Comparison of ENCODE assay signal across 8 mouse cellular contexts in genomic region chr3:43783000-43783588, GRCm38 (mm10).
DNase-seq lines count a peak whose midpoint lies in the region; ATAC-seq and TF ChIP-seq lines count a peak whose summit lies in the region.

No protein-coding gene starts in this region.

- no peak overlapping the region for H3K9ac ChIP-seq in kidney, postnatal 0 days (ENCODE audit: low read depth, low read length)
- no peak overlapping the region for H3K9ac ChIP-seq in forebrain, postnatal 0 days
- H3K9ac ChIP-seq in midbrain, embryonic 15.5 days, result no peak overlapping the region

- TF ChIP-seq CTCF in kidney, postnatal 0 days (IDR thresholded peaks at IDR 0.05; ENCODE audit: low read depth), result peak; percentile 65
- peak; percentile 38 for TF ChIP-seq CTCF in Patski (IDR thresholded peaks at IDR 0.05)
- TF ChIP-seq CTCF in forebrain, postnatal 0 days (IDR thresholded peaks at IDR 0.05; ENCODE audit: low read depth), result peak; percentile 79

- in situ Hi-C loops in Patski (cut with MboI; ENCODE audit: low pct_unique_long_range_greater_than_20kb), result loop anchor here (25.0 kb wide), 1 partner anchor 1129 kb away; no protein-coding TSS in a partner anchor

- WGBS in kidney, postnatal 0 days, result 67% methylated on average over 4 of the region's 4 CpGs
- 76% methylated on average over 4 of the region's 4 CpGs for WGBS in forebrain, postnatal 0 days
- WGBS in midbrain, embryonic 15.5 days, result 65% methylated on average over 4 of the region's 4 CpGs

- no peak overlapping the region for H3K4me2 ChIP-seq in kidney, postnatal 0 days (ENCODE audit: low read length)
- no peak overlapping the region for H3K4me2 ChIP-seq in forebrain, postnatal 0 days (ENCODE audit: low read depth)
- H3K4me2 ChIP-seq in midbrain, embryonic 15.5 days, result no peak overlapping the region

- H3K36me3 ChIP-seq in kidney, postnatal 0 days (ENCODE audit: insufficient read depth, low read length), result no peaks in the 10 kb centered on the region
- H3K36me3 ChIP-seq in forebrain, postnatal 0 days (ENCODE audit: insufficient read depth), result no peaks in the 10 kb centered on the region
- H3K36me3 ChIP-seq in midbrain, embryonic 15.5 days (replicated peaks), result no peaks in the 10 kb centered on the region

- H3K9me3 ChIP-seq in kidney, postnatal 0 days (replicated peaks; ENCODE audit: low read length), result no peaks in the 10 kb centered on the region
- H3K9me3 ChIP-seq in forebrain, postnatal 0 days (ENCODE audit: low read length), result no peaks in the 10 kb centered on the region
- no peaks in the 10 kb centered on the region for H3K9me3 ChIP-seq in midbrain, embryonic 15.5 days

- ATAC-seq in kidney, postnatal 0 days (replicated peaks; ENCODE audit: low FRiP score, low read depth), result no peak
- ATAC-seq in Patski, result no peak
- peak; percentile 78 for ATAC-seq in forebrain, postnatal 0 days
- peak; percentile 92 for ATAC-seq in midbrain, embryonic 15.5 days (replicated peaks)
- ATAC-seq in CD4-positive, CD25-positive, alpha-beta regulatory T cell, adult 4 months, result no peak
- no peak for ATAC-seq in monocyte, adult 5-6 weeks (replicated peaks; ENCODE audit: insufficient number of reproducible peaks, low FRiP score, low TSS enrichment, poor library complexity, severe bottlenecking)

- H3K4me3 ChIP-seq in kidney, postnatal 0 days (replicated peaks; ENCODE audit: low read depth, low read length), result no peak overlapping the region
- no peak overlapping the region for H3K4me3 ChIP-seq in forebrain, postnatal 0 days (ENCODE audit: low read depth, low read length)
- no peak overlapping the region for H3K4me3 ChIP-seq in midbrain, embryonic 15.5 days

- H3K27ac ChIP-seq in kidney, postnatal 0 days, result no peak overlapping the region
- no peak overlapping the region for H3K27ac ChIP-seq in forebrain, postnatal 0 days (ENCODE audit: low read depth, low read length)
- no peak overlapping the region for H3K27ac ChIP-seq in midbrain, embryonic 15.5 days

- POLR2A ChIA-PET in Patski (lab: Charles Lee), result no interaction called here

- no peaks in the 10 kb centered on the region for H3K4me1 ChIP-seq in kidney, postnatal 0 days (replicated peaks; ENCODE audit: insufficient read depth, low read length)
- H3K4me1 ChIP-seq in forebrain, postnatal 0 days (ENCODE audit: insufficient read depth), result no peaks in the 10 kb centered on the region
- no peaks in the 10 kb centered on the region for H3K4me1 ChIP-seq in midbrain, embryonic 15.5 days

- CTCF ChIA-PET in Patski (lab: Charles Lee), result no interaction called here

- peak; percentile 35 for DNase-seq in kidney, postnatal 0 days (ENCODE audit: low spot score)
- no peak for DNase-seq in kidney, postnatal 36 days
- no peak for DNase-seq in Patski (ENCODE audit: low read depth, low spot score)
- DNase-seq in forebrain, postnatal 0 days, result peak; percentile 77
- no peak for DNase-seq in gastrocnemius, adult 8-10 months (ENCODE audit: low spot score in 2 of 2)

- H3K27me3 ChIP-seq in kidney, postnatal 0 days (ENCODE audit: insufficient read depth, low read length), result no peaks in the 10 kb centered on the region
- no peaks in the 10 kb centered on the region for H3K27me3 ChIP-seq in Patski
- H3K27me3 ChIP-seq in forebrain, postnatal 0 days (ENCODE audit: insufficient read depth, low read length), result no peaks in the 10 kb centered on the region
- H3K27me3 ChIP-seq in midbrain, embryonic 15.5 days (replicated peaks), result no peaks in the 10 kb centered on the region

Comparison
In these comparisons a context has a peak if more than half of its experiments do, and no peak if none do; other contexts are left out.
1. DNase-seq: peak in kidney, postnatal 0 days (single experiment) and forebrain, postnatal 0 days (single experiment); none in kidney, postnatal 36 days (0 of 2), Patski (single experiment) and gastrocnemius, adult 8-10 months (0 of 2).
2. ATAC-seq: peak in forebrain, postnatal 0 days (single experiment) and midbrain, embryonic 15.5 days (single experiment); none in kidney, postnatal 0 days (single experiment), Patski (single experiment), CD4-positive, CD25-positive, alpha-beta regulatory T cell, adult 4 months (single experiment) and monocyte, adult 5-6 weeks (single experiment).
3. Peak in every context shown above with its lines, with median percentiles within 50 percentile points of each other: CTCF ChIP-seq.